Mouse (Mus musculus) heart, postnatal 10 days (tissue): ENCODE results near the gene Upk1a. TPM values are rescaled to one million over a fixed set of nuclear protein-coding genes. Genes with fewer than 3 reads are reported as not detected.
A peak's percentile ranks its signal among the peaks of the same experiment; 100 is the strongest.

ENCODE experiments used
- DNase-seq, 2 experiments: peaks; one replicate each; pipeline ENCODE4 v3.0.0; 2021
- intact Hi-C: fragments of 180-260 bp; cut with DNase I; formaldehyde crosslinking; loops from one replicate; pipeline ENCODE4 v1.15.1; 2025
- total RNA-seq, 2 experiments: library from RNA; stranded (reverse); gene quantifications; 2 replicates each; pipeline ENCODE4 v1.2.3; 2021

Upk1a gene
- total RNA-seq: under 1 TPM; 0.42 to 0.48 TPM

- DNase-seq: no peak
- intact Hi-C loops: loop anchor here (1.0 to 5.0 kb wide), 2 partner anchors 24 to 241 kb away; no protein-coding TSS in a partner anchor
Measured at GRCm38 (mm10) chr7:30612654-30613402, at the start of gene Upk1a. TSS of gene Upk1a (minus strand) at chr7:30612847.

GRCm38 (mm10) chr7:30649591-30650540 is 37.2 kb upstream of the Upk1a start, which contains the start of gene Rbm42:
TSS of gene Rbm42 (minus strand) at chr7:30650317.
- DNase-seq: peak; percentile 99
- intact Hi-C loops: loop anchor here (1.0 kb wide), 1 partner anchor 79 kb away; the partner anchor contains the start of gene Tmem147

- intact Hi-C loops: no loop called here
- no peak for DNase-seq
Measured at GRCm38 (mm10) chr7:30639083-30639482, 26.4 kb upstream of the Upk1a start.

GRCm38 (mm10) chr7:30636395-30636794 is 23.7 kb upstream of the Upk1a start:
- intact Hi-C loops: no loop called here
- DNase-seq: no peak

- intact Hi-C loops: no loop called here
- DNase-seq: no peak
Measured at GRCm38 (mm10) chr7:30635752-30636151, 23.1 kb upstream of the Upk1a start, which contains the start of gene Etv2. TSS of gene Etv2 (minus strand) at chr7:30635852.

- intact Hi-C loops: no loop called here
- DNase-seq: peak; percentile 42 to 70
Measured at GRCm38 (mm10) chr7:30634621-30635020, 22.0 kb upstream of the Upk1a start.

- intact Hi-C loops: no loop called here
- DNase-seq: no peak
Measured at GRCm38 (mm10) chr7:30633762-30634412, 21.2 kb upstream of the Upk1a start.

- no peak for DNase-seq
- intact Hi-C loops: no loop called here
Measured at GRCm38 (mm10) chr7:30629013-30629412, 16.4 kb upstream of the Upk1a start.

GRCm38 (mm10) chr7:30626647-30627046 is 14.0 kb upstream of the Upk1a start:
- DNase-seq: no peak
- intact Hi-C loops: no loop called here

- peak; percentile 91 to 93 for DNase-seq
- intact Hi-C loops: no loop called here
Measured at GRCm38 (mm10) chr7:30625530-30626384, 13.1 kb upstream of the Upk1a start, which contains the start of gene Cox6b1. TSS of gene Cox6b1 (minus strand) at chr7:30626151.

GRCm38 (mm10) chr7:30619202-30619601 is 6.6 kb upstream of the Upk1a start:
- intact Hi-C loops: no loop called here
- DNase-seq: peak in 1 of 2 experiments; percentile 53

- intact Hi-C loops: no loop called here
- DNase-seq: no peak
Measured at GRCm38 (mm10) chr7:30618658-30619057, 6.0 kb upstream of the Upk1a start.

- no peak for DNase-seq
- intact Hi-C loops: no loop called here
Measured at GRCm38 (mm10) chr7:30615049-30615760, 2.6 kb upstream of the Upk1a start.

GRCm38 (mm10) chr7:30614454-30614853 is 1.8 kb upstream of the Upk1a start:
- DNase-seq: no peak
- intact Hi-C loops: loop anchor here (5.0 kb wide), 1 partner anchor 242 kb away; no protein-coding TSS in a partner anchor

- intact Hi-C loops: loop anchor here (1.0 to 5.0 kb wide), 2 partner anchors 24 to 241 kb away; no protein-coding TSS in a partner anchor
- peak; percentile 54 to 80 for DNase-seq
Measured at GRCm38 (mm10) chr7:30613529-30614112, 974 bp upstream of the Upk1a start.

GRCm38 (mm10) chr7:30610043-30610442 is 2.6 kb downstream of the Upk1a start:
- intact Hi-C loops: loop anchor here (5.0 kb wide), 1 partner anchor 238 kb away; no protein-coding TSS in a partner anchor
- peak; percentile 69 to 83 for DNase-seq

GRCm38 (mm10) chr7:30608476-30608875 is 4.2 kb downstream of the Upk1a start:
- intact Hi-C loops: loop anchor here (1.0 to 5.0 kb wide), 2 partner anchors 19 to 116 kb away; partner anchors contain the start of gene Prodh2
- DNase-seq: no peak

GRCm38 (mm10) chr7:30607706-30608309 is 4.8 kb downstream of the Upk1a start:
- intact Hi-C loops: loop anchor here (1.0 to 5.0 kb wide), 2 partner anchors 19 to 116 kb away; partner anchors contain the start of gene Prodh2
- peak; percentile 58 to 68 for DNase-seq
